Mouse (Mus musculus) spleen, adult 18-20 months (tissue): ENCODE results near the gene Rps9.
"Not testable (repeated sequence)": the region's sequence is repeated elsewhere in the genome, so short reads cannot be mapped to it uniquely, and the experiment has no call there.

Source experiments
- DNase-seq, 2 experiments: peaks; one replicate each; pipeline ENCODE4 v3.0.0; 2022; ENCODE audit warnings: mixed read lengths in 2 of 2

Gene Rps9

GRCm38 (mm10) chr7:3703879-3704441 lies at the start of gene Rps9:
Gene Rps9 (plus strand): TSS chr7:3703993.
- peak; percentile 89 to 93 for DNase-seq

- no peak for DNase-seq
Observed at GRCm38 (mm10) chr7:3656966-3657365, 46.8 kb upstream of the Rps9 start.

DNA sequence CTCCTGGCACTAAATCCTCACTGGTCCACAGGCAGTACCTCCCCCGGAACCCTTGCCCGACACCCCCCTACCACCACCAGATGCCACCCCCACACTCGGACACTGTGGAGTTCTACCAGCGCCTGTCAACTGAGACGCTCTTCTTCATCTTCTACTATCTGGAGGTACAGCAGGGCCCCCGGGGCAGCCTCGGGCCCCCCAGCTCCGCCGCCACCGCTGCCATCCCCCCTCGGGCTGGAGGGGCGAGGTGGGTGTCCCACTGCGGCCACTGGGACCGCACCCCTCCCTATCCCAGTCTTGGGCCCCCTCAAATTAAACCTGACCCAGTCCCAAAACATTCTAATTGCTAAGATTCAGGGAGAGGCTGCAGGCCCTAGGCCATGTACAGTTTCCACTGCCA lies 45.2 kb upstream of the Rps9 start:
- DNase-seq, result no peak

- no peak for DNase-seq
Observed at GRCm38 (mm10) chr7:3664524-3665214, 39.1 kb upstream of the Rps9 start.

DNA sequence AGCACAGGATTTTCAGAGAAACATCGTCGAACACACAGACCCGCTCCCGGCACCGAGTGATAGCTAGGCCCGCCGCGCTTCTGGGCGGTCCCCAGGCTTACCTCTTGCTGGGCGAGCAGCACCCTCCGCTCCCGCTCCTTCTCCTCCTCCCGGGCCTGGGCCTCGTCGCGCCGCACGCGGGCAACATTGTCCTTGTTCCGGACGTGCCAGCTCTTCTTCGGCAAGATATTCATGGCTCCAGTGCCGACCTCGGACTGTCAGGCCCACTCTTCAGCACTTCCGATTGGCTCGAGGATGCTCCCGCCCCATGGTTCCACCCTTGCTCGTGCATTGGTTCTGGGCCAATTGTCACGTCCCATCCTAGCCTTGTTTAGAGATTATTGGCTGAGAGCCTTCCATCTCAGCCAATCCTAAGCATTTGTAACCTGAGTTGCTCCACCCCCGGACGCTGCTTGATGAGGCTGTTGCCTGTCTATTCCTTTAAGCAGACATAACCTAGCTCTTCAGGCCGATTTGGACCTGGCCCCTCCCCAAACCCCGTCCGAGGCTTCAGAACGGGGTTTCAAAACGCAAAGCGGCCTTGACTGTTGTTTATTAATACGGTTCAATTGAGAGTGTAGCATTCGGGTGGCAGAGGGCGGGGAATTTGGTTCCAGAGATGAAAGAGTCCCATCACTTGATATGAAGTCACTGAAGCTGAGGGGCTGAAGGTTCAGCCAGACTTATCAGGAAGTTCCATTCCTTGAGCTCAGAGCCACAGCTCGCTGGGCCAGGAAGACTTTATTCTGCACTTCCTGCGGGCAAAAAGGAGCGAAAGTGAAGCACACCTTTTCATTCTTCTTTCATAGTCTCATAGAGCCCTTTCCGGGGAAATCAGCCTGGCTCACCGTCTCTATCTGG lies 38.3 kb upstream of the Rps9 start, which contains the start of gene Leng1:
Gene Leng1, minus strand, starts transcription at position 626 of the 900 bp plus-strand sequence.
- DNase-seq, result peak; percentile 84 to 86

- no peak for DNase-seq
Observed at GRCm38 (mm10) chr7:3666921-3667391, 36.8 kb upstream of the Rps9 start.

DNA sequence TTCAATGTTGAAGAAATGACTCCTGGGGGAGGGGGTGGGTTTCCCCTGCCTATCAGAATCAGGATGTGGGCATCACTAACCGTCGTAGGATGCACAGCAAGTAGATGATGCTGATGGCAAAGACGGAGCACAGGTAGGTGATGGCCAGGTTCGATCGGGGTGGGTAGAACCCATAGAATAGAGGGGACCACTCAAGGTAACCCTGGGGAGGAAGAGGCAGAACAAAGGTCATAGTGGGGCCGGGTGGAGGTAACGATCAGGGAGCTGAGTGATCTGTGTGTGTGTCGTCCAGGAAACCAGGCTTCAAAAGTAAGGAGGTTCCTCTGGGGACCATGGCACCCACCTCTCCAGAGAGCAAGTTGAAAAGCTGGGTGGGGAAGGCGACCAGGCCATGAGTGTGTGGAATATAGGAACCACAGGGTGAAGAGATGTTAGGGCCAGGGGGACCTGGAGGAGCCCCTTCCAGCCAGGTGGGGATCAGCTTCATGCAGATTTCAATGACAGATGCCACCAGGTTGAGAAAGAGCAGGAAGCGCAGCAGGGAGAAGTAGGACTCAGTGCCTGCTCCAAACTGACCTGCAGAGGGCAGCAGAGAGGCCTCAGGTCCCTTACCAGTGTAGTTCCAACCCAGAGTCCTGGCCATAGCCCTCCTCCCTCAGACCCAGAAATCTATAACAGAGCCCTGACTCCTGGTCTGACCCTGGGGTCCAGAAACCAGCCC lies 29.1 kb upstream of the Rps9 start:
- peak; percentile 64 to 82 for DNase-seq

DNA sequence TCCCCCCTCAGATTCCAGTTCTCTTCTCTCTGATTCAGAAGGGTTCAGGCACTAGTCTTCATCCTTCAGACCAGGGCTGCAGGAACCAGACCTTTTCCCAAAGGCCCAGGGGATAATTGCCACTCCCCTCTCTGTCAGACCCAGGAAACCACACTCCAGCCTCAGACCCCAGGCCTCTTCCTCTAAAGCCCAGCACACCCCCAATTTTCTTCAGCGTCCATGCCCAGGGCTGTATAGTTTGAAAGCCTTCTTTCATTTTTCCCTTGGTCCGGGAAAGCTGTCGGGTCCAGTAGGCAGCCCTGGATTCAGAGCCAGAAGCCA lies 28.6 kb upstream of the Rps9 start:
- no peak for DNase-seq

DNA sequence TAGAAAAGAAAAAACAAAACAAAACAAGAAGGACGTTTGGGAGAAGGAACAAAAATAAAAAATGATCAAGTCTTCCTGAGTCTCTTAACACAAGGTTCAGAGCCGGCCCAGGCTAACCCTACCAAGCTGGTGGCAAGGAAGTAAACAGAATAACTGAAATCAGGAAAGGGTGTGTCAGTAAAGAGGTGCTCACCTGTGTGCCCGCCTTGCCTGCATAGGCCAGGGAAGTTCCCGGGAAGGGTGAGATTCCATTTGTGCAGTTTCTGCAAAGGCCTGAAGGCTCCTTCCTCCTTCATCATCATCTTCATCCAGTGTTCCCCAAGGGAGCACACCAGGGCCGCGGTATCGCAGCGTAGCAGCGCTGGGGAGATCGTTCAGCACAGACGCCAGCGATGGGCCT lies 27.4 kb upstream of the Rps9 start:
- no peak for DNase-seq

GRCm38 (mm10) chr7:3677342-3677741 lies 26.5 kb upstream of the Rps9 start, which contains the start of gene Tmc4:
Gene Tmc4 (minus strand): TSS chr7:3677553.
- no peak for DNase-seq

GRCm38 (mm10) chr7:3683908-3684550 lies 19.8 kb upstream of the Rps9 start:
- no peak for DNase-seq

GRCm38 (mm10) chr7:3684698-3685097 lies 19.1 kb upstream of the Rps9 start:
- DNase-seq, result no peak

- no peak for DNase-seq
Observed at GRCm38 (mm10) chr7:3685400-3686187, 18.2 kb upstream of the Rps9 start.

- no peak for DNase-seq
Observed at GRCm38 (mm10) chr7:3691919-3692318, 11.9 kb upstream of the Rps9 start.

GRCm38 (mm10) chr7:3692382-3692986 lies 11.3 kb upstream of the Rps9 start, which contains the start of gene Tsen34:
Gene Tsen34 (plus strand): TSS chr7:3692863.
- no peak for DNase-seq

DNA sequence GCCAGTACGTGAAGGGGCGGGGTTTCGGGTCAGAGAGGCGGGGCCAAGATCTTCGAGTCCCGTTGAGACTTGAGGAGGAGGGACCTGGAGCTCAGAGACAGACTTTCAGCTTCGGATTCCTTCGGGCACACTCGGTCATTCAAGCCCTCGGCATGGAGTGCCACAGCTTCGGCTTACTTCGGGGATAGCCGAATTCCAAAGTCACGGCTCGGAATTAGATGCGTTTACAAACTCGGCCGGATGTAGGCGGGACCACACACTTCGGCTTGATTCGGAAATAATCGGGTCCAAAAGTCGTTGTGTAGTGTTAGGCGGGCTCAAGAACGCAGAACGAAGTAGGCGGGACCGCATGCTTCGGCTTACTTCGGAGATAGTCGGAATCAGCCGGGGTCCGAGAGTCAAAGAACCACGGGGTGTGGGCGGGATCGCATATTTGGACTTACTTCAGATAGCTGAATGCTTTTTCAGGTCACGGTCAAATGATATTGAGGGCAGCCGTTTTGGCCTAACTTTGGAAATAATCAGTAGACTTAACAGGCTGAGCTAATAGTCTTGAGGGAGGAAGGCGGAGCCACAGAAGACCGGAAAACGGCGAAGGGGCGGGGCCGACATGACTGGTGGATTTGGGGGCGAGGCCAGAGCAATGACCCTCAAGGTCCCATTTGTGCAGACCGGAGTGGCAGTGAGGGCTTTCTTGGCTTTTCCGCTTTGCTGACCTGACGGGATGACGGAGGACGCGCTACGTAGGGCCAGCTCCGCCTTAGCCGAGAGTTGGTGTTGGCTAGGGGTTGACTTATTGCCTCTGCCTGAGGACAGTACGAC lies 10.6 kb upstream of the Rps9 start, which contains the start of gene Mboat7:
Gene Mboat7, minus strand, starts transcription at position 537 of the 822 bp plus-strand sequence.
- DNase-seq, result peak; percentile 96 to 98

DNA sequence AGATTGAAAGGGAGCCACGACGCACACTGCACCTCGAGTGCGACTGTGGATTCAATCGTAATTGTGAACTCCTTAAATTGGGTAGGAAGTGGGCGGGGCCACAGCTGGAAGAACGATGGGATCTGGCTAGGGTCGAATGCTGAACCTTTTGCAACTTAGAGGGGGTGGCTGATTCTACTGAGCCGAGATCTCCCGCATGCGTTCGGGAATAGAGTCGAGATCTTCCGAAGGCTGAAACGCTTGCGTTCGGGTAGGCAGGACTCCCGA lies 10.1 kb upstream of the Rps9 start:
- no peak for DNase-seq

DNA sequence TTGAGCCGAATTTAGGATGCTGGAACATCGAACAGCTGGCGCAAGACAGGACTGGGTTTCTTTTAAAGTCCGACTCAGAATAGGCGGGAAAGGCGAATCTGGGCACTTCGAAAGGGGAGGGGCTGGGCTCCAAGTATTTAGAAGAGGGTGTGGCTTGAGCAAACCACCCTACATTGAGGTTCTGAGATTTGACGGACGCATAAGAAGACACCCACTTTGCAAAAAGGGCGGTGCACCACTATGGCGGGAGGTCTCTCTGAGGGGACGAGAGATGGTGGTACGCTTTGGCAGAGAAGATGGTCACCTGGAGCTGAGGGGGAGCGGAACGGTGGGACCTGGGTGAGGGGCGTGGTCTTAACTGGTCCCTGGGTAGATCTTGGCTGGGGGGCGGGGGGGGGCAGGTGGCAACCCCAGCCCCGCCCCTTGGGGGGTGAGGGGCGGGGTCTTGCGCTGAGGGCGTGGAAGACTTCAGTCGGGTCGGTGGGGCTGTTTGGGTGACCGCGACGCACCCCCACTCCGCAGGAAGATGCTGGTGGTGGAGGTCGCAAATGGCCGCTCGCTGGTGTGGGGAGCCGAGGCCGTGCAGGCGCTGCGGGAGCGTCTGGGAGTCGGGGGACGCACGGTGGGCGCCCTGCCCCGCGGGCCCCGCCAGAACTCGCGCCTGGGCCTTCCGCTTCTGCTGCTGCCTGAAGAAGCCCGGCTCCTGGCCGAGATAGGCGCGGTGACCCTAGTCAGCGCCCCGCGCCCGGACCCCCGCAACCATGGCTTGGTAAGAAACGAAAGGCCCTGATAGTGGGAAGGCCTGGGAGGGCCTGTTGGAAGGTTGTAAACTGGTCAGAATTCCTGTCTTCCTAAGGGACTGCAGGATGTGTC lies 9.5 kb upstream of the Rps9 start:
- DNase-seq, result peak; percentile 59 to 76

DNA sequence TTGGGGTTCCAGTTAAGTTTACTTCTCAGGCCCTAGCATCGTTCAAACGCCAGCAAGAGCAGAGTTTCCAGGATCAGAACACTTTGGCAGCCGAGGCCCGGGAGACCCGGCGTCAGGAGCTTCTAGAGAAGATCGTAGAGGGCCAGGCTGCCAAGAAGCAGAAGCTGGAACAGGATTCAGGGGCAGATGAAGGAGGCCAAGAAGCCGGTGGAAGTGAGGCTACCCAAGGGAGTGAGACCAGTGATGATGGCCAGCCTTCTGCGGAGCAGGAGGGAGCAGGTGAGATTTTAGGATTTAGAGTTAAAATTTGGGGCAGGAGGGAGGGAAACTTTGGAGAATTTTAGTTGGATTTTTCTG lies 8.9 kb upstream of the Rps9 start:
- not testable (repeated sequence) for DNase-seq
